Mouse (Mus musculus): ENCODE results near the gene Olfr26. TPM values are rescaled to one million over a fixed set of nuclear protein-coding genes. Genes with fewer than 3 reads are reported as not detected.

Olfr26 gene
- polyA plus RNA-seq (2012; rRNA removed) = not detected in 2 replicates

GRCm38 (mm10) chr9:38854760-38855159, at the start of gene Olfr26:
Olfr26 (plus strand) TSS chr9:38855060.

GRCm38 (mm10) chr9:38814314-38814713, 40.5 kb upstream of the Olfr26 start, which contains the start of gene Olfr922:
Olfr922 (plus strand) TSS chr9:38814614.

GRCm38 (mm10) chr9:38826245-38826644, 28.6 kb upstream of the Olfr26 start, which contains the start of gene Olfr923:
Olfr923 (plus strand) TSS chr9:38826545.

GRCm38 (mm10) chr9:38844149-38844548, 10.7 kb upstream of the Olfr26 start, which contains the start of gene Olfr924:
Olfr924 (plus strand) TSS chr9:38844449.

GRCm38 (mm10) chr9:38876826-38877225, 22.0 kb downstream of the Olfr26 start, which contains the start of gene Olfr926:
Olfr926 (plus strand) TSS chr9:38877126.

Other genes with a start within 250 kb of the Olfr26 start
- gene Olfr914, start 250.0 kb upstream of the Olfr26 start, polyA plus RNA-seq (2012; rRNA removed) = not detected in 2 replicates
- not detected in 2 replicates for gene Olfr916, start 195.2 kb upstream of the Olfr26 start, polyA plus RNA-seq (2012; rRNA removed)
- not detected in 2 replicates for gene Olfr917, start 189.2 kb upstream of the Olfr26 start, polyA plus RNA-seq (2012; rRNA removed)
- not detected in 2 replicates for gene Olfr918, start 180.5 kb upstream of the Olfr26 start, polyA plus RNA-seq (2012; rRNA removed)
- not detected in 2 replicates for gene Olfr919, start 151.4 kb upstream of the Olfr26 start, polyA plus RNA-seq (2012; rRNA removed)
- 6.0 and 9.7 TPM in 2 replicates for gene Vwa5a, start 136.8 kb upstream of the Olfr26 start, polyA plus RNA-seq (2012; rRNA removed)
- gene Olfr920, start 102.8 kb upstream of the Olfr26 start, polyA plus RNA-seq (2012; rRNA removed) = 0.01 and 0.06 TPM in 2 replicates
- not detected in 2 replicates for gene Olfr921, start 82.0 kb upstream of the Olfr26 start, polyA plus RNA-seq (2012; rRNA removed)
- not detected in 2 replicates for gene Olfr922, start 40.4 kb upstream of the Olfr26 start, polyA plus RNA-seq (2012; rRNA removed)
- gene Olfr923, start 28.5 kb upstream of the Olfr26 start, polyA plus RNA-seq (2012; rRNA removed) = not detected in 2 replicates
- gene Olfr924, start 10.6 kb upstream of the Olfr26 start, polyA plus RNA-seq (2012; rRNA removed) = not detected in 2 replicates
- not detected in 2 replicates for gene Olfr926, start 22.1 kb downstream of the Olfr26 start, polyA plus RNA-seq (2012; rRNA removed)
- gene Olfr930, start 74.7 kb downstream of the Olfr26 start, polyA plus RNA-seq (2012; rRNA removed) = not detected in 2 replicates
- gene Olfr933, start 117.3 kb downstream of the Olfr26 start, polyA plus RNA-seq (2012; rRNA removed) = not detected in 2 replicates
- gene Olfr934, start 133.3 kb downstream of the Olfr26 start, polyA plus RNA-seq (2012; rRNA removed) = not detected in 2 replicates
- not detected in 2 replicates for gene Olfr935, start 144.6 kb downstream of the Olfr26 start, polyA plus RNA-seq (2012; rRNA removed)
- gene Olfr146, start 168.3 kb downstream of the Olfr26 start, polyA plus RNA-seq (2012; rRNA removed) = not detected in 2 replicates
- not detected in 2 replicates for gene Olfr937, start 209.9 kb downstream of the Olfr26 start, polyA plus RNA-seq (2012; rRNA removed)
- not detected in 2 replicates for gene Olfr938, start 223.8 kb downstream of the Olfr26 start, polyA plus RNA-seq (2012; rRNA removed)